Mouse (Mus musculus) layer of hippocampus, postnatal 36 days (tissue): ENCODE data around the gene Zfp507. TPM values are rescaled to one million over a fixed set of nuclear protein-coding genes. Genes with fewer than 3 reads are reported as not detected.

Experiments used
- DNase-seq, 2 experiments: peaks; one replicate each; pipeline ENCODE4 v3.0.0; 2022
- total RNA-seq, 2 experiments: library from RNA; stranded (reverse); gene quantifications; 2 replicates each; pipeline ENCODE4 v1.2.3; 2021

Gene Zfp507
- total RNA-seq, 2 experiments from 2014 or later, result 27.7 to 34.1 TPM

DNA sequence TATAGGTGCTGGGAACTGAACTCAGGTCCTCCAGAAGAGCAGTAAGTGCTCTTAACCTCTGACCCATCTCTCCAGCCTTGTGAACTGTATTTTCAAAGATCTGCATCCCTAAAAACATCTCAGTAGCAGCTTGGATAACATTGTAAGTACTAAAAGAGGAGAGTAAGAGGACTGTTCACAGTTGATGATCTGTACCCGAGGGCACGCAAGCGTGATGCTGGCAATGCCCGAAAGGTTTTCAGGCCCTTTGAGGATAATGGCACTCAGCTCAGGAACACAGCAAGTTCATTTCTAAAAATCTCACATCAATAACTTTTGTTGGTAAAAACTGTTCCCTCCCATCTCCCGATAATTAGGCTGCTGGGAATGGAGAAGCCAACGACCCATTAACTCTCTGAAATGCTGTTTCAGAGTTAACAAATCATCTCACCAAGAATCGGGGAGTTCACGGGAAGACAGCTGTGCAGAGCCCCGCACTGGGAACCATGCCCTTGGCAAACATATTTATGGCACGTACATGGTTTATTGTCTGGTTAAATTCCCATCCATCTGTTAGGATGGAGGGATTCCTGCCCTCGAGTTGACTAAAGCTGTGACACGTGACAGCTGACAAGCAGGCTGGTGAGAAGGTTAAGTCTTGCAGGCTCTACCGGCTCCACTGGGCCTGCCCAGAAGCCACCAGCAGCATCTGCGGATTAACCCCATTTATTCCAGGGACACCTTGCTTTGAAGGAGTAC is 69.3 kb downstream of the Zfp507 start:
- DNase-seq, result peak; percentile 42 to 47

DNA sequence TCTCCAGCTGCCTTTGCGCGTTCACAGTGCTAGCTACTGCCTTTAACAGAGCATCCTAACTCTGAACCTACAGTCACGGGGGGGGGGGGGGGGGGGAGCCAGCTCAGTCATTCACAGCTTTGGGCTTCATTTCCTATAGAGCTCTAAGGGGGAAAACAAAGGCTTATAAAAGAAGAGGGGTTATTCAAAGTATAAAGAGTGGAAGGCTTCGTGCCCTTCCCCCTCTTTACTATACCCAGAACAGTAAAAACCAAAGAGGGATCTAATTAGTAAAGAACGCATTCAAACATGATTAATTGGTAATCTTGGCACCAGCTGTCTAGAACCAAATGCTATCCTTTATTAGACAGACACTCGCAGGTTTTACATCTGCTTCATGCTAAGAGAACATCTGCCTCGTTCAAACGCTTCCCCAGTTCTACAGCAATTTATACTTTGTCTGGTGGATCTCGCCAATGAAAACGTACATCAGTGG is 70.2 kb downstream of the Zfp507 start:
- no peak for DNase-seq

DNA sequence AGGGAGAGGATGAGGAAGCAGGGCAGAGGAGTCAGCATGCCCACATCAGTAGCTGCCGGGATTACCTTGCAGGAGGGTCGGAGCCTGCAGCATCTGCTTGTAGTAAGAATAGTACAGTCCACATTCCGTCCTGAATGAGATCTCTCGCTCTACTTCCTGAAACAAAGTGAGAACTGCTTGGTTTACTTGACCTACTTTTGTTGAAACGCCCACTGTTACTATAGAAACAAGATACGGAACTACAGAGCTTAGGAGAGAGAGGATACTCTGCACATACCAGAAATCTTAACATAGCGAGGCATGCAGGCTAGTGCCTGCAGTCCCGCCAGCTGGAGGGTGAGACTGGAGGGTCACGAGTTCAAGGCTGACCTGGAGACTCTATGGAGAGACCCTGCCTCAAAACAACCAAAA is 73.2 kb downstream of the Zfp507 start:
- DNase-seq, result no peak

DNA sequence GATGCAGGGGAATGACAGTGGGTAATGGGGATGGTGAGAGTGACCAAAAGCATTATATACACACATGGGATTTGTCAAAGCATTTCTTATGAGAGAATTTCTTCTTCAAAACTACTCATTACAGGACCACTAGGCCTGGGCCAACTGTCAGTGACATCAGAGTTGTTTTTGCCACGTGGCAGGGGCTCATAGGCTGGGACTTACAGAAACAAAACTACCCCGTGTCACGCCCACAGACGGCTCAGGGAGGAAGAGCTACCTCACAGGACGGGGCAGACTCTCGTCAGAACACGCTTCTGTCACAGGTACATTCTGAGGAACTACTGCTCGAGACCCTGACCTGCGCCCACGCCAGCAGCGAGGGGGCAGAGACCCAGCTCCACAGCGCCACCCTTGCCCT is 74.4 kb downstream of the Zfp507 start:
- DNase-seq, result no peak

DNA sequence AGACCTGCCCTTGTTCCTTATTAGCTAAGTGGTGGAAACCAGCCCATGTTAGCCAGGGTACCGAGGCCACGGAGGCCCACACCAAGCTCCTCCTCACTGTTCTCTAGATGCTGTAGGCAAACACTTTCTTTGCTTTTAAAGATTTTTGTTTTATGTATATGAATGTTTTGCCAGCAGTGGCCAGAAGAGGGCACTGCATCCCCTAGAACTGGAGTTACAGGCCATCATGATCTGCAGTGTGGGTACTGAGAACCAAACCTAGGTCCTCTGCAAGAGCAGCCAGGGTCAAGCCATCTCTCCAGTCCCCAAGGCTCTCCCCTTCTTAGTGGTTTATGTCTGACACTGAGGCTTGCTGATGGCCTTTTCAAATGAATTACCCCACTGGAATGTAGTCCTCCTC is 79.8 kb downstream of the Zfp507 start:
- DNase-seq, result no peak

Other genes starting within 250 kb of the Zfp507 start
- 10 to 100 TPM; 65.2 to 73.8 TPM for gene Nudt19, start 246.7 kb downstream of the Zfp507 start, total RNA-seq
- gene Rgs9bp, start 217.4 kb downstream of the Zfp507 start, total RNA-seq, result under 1 TPM; 0.23 to 0.37 TPM
- 10 to 100 TPM; 42.0 to 44.1 TPM for gene Ankrd27, start 216.8 kb downstream of the Zfp507 start, total RNA-seq
- gene Pdcd5, start 155.5 kb downstream of the Zfp507 start, total RNA-seq, result 10 to 100 TPM; 73.9 to 84.1 TPM
- 100 to 1,000 TPM in 1 of 2 experiments, 10 to 100 TPM in 1; 93.5 to 103 TPM for gene Dpy19l3, start 48.5 kb downstream of the Zfp507 start, total RNA-seq